ENCODE assay signal across 16 mouse cellular contexts in the genomic region with DNA sequence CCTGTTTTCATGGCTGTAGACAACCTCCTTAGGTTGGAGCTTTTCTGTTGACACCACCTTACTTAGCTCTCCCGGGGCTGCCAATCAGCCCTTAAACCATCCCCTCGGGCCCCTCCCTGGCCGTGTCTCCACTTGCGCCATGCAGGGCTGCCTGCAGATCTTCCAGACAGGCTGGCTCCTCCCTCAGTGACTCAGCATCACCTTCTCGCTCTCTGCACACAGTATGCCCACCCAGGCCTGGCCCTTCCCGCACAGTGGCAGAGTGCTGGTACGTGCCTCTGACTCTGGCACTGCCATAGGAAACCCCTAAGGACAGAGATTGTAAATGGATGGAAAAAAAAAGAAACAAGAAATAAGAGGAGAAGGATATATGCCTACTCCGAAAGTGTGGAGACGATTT. TPM values are rescaled to one million over a fixed set of nuclear protein-coding genes. Genes with fewer than 3 reads are reported as not detected.
A peak's percentile ranks its signal among the peaks of the same experiment; 100 is the strongest.
DNase-seq lines count a peak whose midpoint lies in the region; ATAC-seq lines count a peak whose summit lies in the region.
"Had no signal": no experiment of that assay in that cellular context is flagged by ENCODE, and none has a peak within 500 bp of the region (broad histone marks: within the 10 kb centered on the region; RNA-seq: fewer than 3 reads in every experiment).

No protein-coding gene starts in this region.

- no peak for ATAC-seq in intestine, embryonic 15.5 days
- no peak for ATAC-seq in hindbrain, embryonic 14.5 days (ENCODE audit: low FRiP score)
- ATAC-seq: forebrain, embryonic 15.5 days had no signal

- H3K27ac ChIP-seq in heart, embryonic 10.5 days: no peak overlapping the region
- no peak overlapping the region for H3K27ac ChIP-seq in intestine, embryonic 15.5 days
- no peak overlapping the region for H3K27ac ChIP-seq in hindbrain, embryonic 14.5 days
- H3K27ac ChIP-seq: forebrain, embryonic 15.5 days had no signal

- no peak overlapping the region for H3K9ac ChIP-seq in intestine, embryonic 15.5 days
- no peak overlapping the region for H3K9ac ChIP-seq in hindbrain, embryonic 14.5 days
- H3K9ac ChIP-seq: forebrain, embryonic 15.5 days had no signal

- H3K4me3 ChIP-seq in heart, embryonic 10.5 days: no peak overlapping the region
- no peak overlapping the region for H3K4me3 ChIP-seq in intestine, embryonic 15.5 days (replicated peaks)
- no peak overlapping the region for H3K4me3 ChIP-seq in hindbrain, embryonic 14.5 days (replicated peaks; ENCODE audit: low read length)
- H3K4me3 ChIP-seq: forebrain, embryonic 15.5 days had no signal

- peaks cover 10% of the 10 kb centered on the region; the same call in 1 of the 2 replicates for H3K4me1 ChIP-seq in heart, embryonic 10.5 days
- no peaks in the 10 kb centered on the region for H3K4me1 ChIP-seq in intestine, embryonic 15.5 days (replicated peaks)
- no peaks in the 10 kb centered on the region for H3K4me1 ChIP-seq in hindbrain, embryonic 14.5 days (replicated peaks; ENCODE audit: control insufficient read depth, insufficient read depth, low read length)
- H3K4me1 ChIP-seq: forebrain, embryonic 15.5 days had no signal

- H3K4me2 ChIP-seq in intestine, embryonic 15.5 days (replicated peaks): no peak overlapping the region
- H3K4me2 ChIP-seq in hindbrain, embryonic 14.5 days (replicated peaks): no peak overlapping the region
- H3K4me2 ChIP-seq: forebrain, embryonic 15.5 days had no signal

- peak; percentile 81 for DNase-seq in heart, embryonic 10.5 days (ENCODE audit: low spot score)
- DNase-seq in heart, postnatal 10 days: no peak
- DNase-seq in right cerebral cortex, adult 2 months (ENCODE audit: low spot score in 2 of 2): peak; percentile 32 to 50
- no peak for DNase-seq in right cerebral cortex, postnatal 14 days
- peak; percentile 90 for DNase-seq in R1 (ENCODE audit: low read depth, low spot score)
- DNase-seq in urinary bladder, postnatal 25 days (ENCODE audit: low spot score): peak; percentile 33
- no peak for DNase-seq in hindbrain, embryonic 14.5 days (ENCODE audit: low spot score)
- DNase-seq: cerebellum, adult 11-12 months; heart, adult 11 months; kidney, adult 18-20 months; spleen, adult 18-20 months had no signal

- no peaks in the 10 kb centered on the region for H3K27me3 ChIP-seq in heart, embryonic 10.5 days (ENCODE audit: insufficient read depth, poor library complexity, severe bottlenecking)
- H3K27me3 ChIP-seq in intestine, embryonic 15.5 days (replicated peaks): no peaks in the 10 kb centered on the region
- H3K27me3 ChIP-seq in hindbrain, embryonic 14.5 days (ENCODE audit: control insufficient read depth, insufficient read depth, low read length): no peaks in the 10 kb centered on the region
- H3K27me3 ChIP-seq: forebrain, embryonic 15.5 days had no signal

- H3K36me3 ChIP-seq in heart, embryonic 10.5 days: peaks cover 89% of the 10 kb centered on the region
- H3K36me3 ChIP-seq in intestine, embryonic 15.5 days: 0 out of 2 replicates have a peak, but pooled peaks cover 3% of the 10 kb centered on the region
- H3K36me3 ChIP-seq in hindbrain, embryonic 14.5 days (replicated peaks; ENCODE audit: control insufficient read depth, insufficient read depth): peaks cover 87% of the 10 kb centered on the region

- no peaks in the 10 kb centered on the region for H3K9me3 ChIP-seq in heart, embryonic 10.5 days
- H3K9me3 ChIP-seq in intestine, embryonic 15.5 days: no peaks in the 10 kb centered on the region
- no peaks in the 10 kb centered on the region for H3K9me3 ChIP-seq in hindbrain, embryonic 14.5 days (ENCODE audit: control insufficient read depth, low read length)
- H3K9me3 ChIP-seq: forebrain, embryonic 15.5 days had no signal

- WGBS in heart, embryonic 10.5 days: 45% methylated on average over 9 of the region's 9 CpGs
- 59% methylated on average over 9 of the region's 9 CpGs for WGBS in intestine, embryonic 15.5 days
- WGBS in hindbrain, embryonic 14.5 days: 61% methylated on average over 9 of the region's 9 CpGs

- intact Hi-C loops in heart, postnatal 10 days (cut with DNase I): no loop called here

RNA-seq across cellular contexts. Expression of gene Tacr2, which starts 30.5 kb away (rescaled TPM):
- not detected in 2 replicates for polyA plus RNA-seq in heart, embryonic 10.5 days (2016; fragmentation: Nextera tagmentation; extraction: Ambion mirVana)
- total RNA-seq in heart, postnatal 10 days (2021): not detected
- 0.44 and 0.72 TPM in 2 replicates for polyA plus RNA-seq in intestine, embryonic 15.5 days (2015; fragmentation: Nextera tagmentation; extraction: Ambion mirVana)
- polyA plus RNA-seq in hindbrain, embryonic 14.5 days (2014; fragmentation: Nextera tagmentation; extraction: Ambion mirVana): 0.12 and 0.19 TPM in 2 replicates
- total RNA-seq: common myeloid progenitor, adult 5-6 weeks had no signal
- polyA plus RNA-seq: forebrain, embryonic 15.5 days; hindbrain, embryonic 11.5 days; limb, embryonic 11.5 days had no signal

RNA-seq across cellular contexts. Expression of gene Tspan15, which starts 51.7 kb away (rescaled TPM):
- polyA plus RNA-seq in heart, embryonic 10.5 days (2016; fragmentation: Nextera tagmentation; extraction: Ambion mirVana): 7.7 and 13.9 TPM in 2 replicates
- 10 to 100 TPM; 12.4 to 13.7 TPM for total RNA-seq in heart, postnatal 10 days (2021)
- polyA plus RNA-seq in intestine, embryonic 15.5 days (2015; fragmentation: Nextera tagmentation; extraction: Ambion mirVana): 57.0 and 66.9 TPM in 2 replicates
- polyA plus RNA-seq in hindbrain, embryonic 14.5 days (2014; fragmentation: Nextera tagmentation; extraction: Ambion mirVana): 14.5 and 14.6 TPM in 2 replicates

Comparison
In these comparisons a context has a peak if more than half of its experiments do, and no peak if none do; other contexts are left out.
1. DNase-seq: peak in heart, embryonic 10.5 days (single experiment), right cerebral cortex, adult 2 months (2 of 2), R1 (single experiment) and urinary bladder, postnatal 25 days (single experiment); none in heart, postnatal 10 days (0 of 2), right cerebral cortex, postnatal 14 days (single experiment) and hindbrain, embryonic 14.5 days (single experiment).